Mouse (Mus musculus) liver, embryonic 12.5 days (tissue): Measurements from ENCODE around the gene Map2k1. TPM values are rescaled to one million over a fixed set of nuclear protein-coding genes. Genes with fewer than 3 reads are reported as not detected.
"Not testable (repeated sequence)": the region's sequence is repeated elsewhere in the genome, so short reads cannot be mapped to it uniquely, and the experiment has no call there.

Experiments
- ATAC-seq: fragments of 200-750 bp; cut with Nextera tagmentation; 2 replicates; pipeline ENCODE4 v1.8.0; 2017; ENCODE audit warnings: moderate number of reproducible peaks, mild to moderate bottlenecking, moderate library complexity
- H3K27ac ChIP-seq: fragments of 300-500 bp; sonication (generic); 2 replicates; pipeline ENCODE4 v1.5.1; 2016; ENCODE audit warnings: mild to moderate bottlenecking
- H3K27me3 ChIP-seq: fragments of 300-500 bp; sonication (generic); replicated peaks from 2 replicates; pipeline ENCODE4 v1.6.1; 2016; ENCODE audit warnings: mild to moderate bottlenecking, moderate library complexity
- H3K36me3 ChIP-seq: fragments of 300-500 bp; sonication (generic); 2 replicates; pipeline ENCODE4 v1.6.1; 2016; ENCODE audit warnings: mild to moderate bottlenecking, moderate library complexity
- H3K4me1 ChIP-seq: fragments of 300-500 bp; sonication (generic); 2 replicates; pipeline ENCODE4 v1.6.1; 2016
- H3K4me2 ChIP-seq: fragments of 300-500 bp; sonication (generic); 2 replicates; pipeline ENCODE4 v1.6.1; 2016; ENCODE audit warnings: mild to moderate bottlenecking, moderate library complexity
- H3K4me3 ChIP-seq: fragments of 300-500 bp; sonication (generic); 2 replicates; pipeline ENCODE4 v1.5.1; 2016; ENCODE audit warnings: mild to moderate bottlenecking, moderate library complexity
- H3K9ac ChIP-seq: fragments of 300-500 bp; sonication (generic); 2 replicates; pipeline ENCODE4 v1.6.1; 2016; ENCODE audit warnings: mild to moderate bottlenecking, moderate library complexity
- H3K9me3 ChIP-seq: fragments of 300-500 bp; sonication (generic); replicated peaks from 2 replicates; pipeline ENCODE4 v1.6.1; 2016; ENCODE audit warnings: mild to moderate bottlenecking, moderate library complexity
- WGBS: fragments of 180-500 bp; shearing (Covaris S2); methylation state at CpG from one replicate; pipeline ENCODE4 v1.1.7; 2016; ENCODE audit not compliant: insufficient replicate concordance; 5-methylcytosine and 5-hydroxymethylcytosine counted together
- polyA plus RNA-seq: library from polyadenylated mRNA; unstranded; fragments of >200 nt; fragmentation: Nextera tagmentation; extraction: Ambion mirVana; gene quantifications from 2 replicates; pipeline ENCODE4 v1.2.1, GENCODE M21; 2016

Gene Map2k1
- polyA plus RNA-seq, 1 experiment from 2014 or later: 43.8 TPM

GRCm38 (mm10) chr9:64198763-64199418 lies 54.5 kb downstream of the Map2k1 start:
- 84% methylated on average over 7 of the region's 7 CpGs for WGBS
- not testable (repeated sequence) for H3K4me2 ChIP-seq, H3K9me3 ChIP-seq, ATAC-seq, H3K27me3 ChIP-seq, H3K9ac ChIP-seq, H3K4me1 ChIP-seq, H3K27ac ChIP-seq, H3K4me3 ChIP-seq
- H3K36me3 ChIP-seq: peaks cover 40% of the 10 kb centered on the region

DNA sequence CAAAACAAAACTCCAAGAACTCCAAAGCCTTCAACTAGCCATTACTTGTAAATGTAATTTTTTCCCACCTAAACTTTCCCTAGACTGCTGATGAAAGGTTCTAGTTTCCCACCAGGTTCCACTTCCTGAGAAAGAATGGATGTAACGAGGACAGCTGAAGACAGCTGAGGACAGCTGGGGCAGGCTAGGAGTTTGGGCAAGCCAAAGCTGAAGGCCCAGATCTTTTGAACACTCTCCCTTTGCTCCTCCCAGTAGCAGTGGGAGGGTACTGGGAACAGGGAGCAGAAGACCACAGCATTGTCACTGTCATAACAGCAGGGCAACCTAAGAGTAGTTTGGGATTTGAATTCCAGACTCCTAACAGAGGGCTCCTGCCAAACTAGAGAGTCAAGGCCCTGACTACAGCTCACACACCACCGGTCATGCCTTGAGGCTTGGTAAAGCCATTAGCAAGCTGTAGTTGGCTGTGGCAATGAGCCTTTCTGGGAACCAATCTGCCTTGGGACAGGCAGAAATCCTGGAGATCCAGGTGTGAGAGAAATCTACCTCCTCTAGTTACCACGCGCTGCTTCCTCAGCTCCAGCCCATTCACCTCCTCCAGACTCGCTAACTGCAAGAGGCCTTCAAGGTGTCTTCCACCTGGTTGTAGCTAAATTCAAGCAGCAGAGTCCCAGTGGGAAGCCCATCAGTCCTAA lies 55.2 kb downstream of the Map2k1 start:
- no peaks in the 10 kb centered on the region for H3K9me3 ChIP-seq
- no peak for ATAC-seq
- H3K27ac ChIP-seq: no peak overlapping the region
- peaks cover 41% of the 10 kb centered on the region for H3K36me3 ChIP-seq
- WGBS: 91% methylated on average over 5 of the region's 5 CpGs
- H3K4me1 ChIP-seq: peaks cover 4% of the 10 kb centered on the region; the same call in 1 of the 2 replicates
- no peak overlapping the region for H3K4me3 ChIP-seq
- H3K27me3 ChIP-seq: no peaks in the 10 kb centered on the region
- H3K4me2 ChIP-seq: no peak overlapping the region
- no peak overlapping the region for H3K9ac ChIP-seq

GRCm38 (mm10) chr9:64197524-64197923 lies 55.9 kb downstream of the Map2k1 start:
- 77% methylated on average over 8 of the region's 8 CpGs for WGBS
- Histone ChIP-seq H3K27ac (no peak overlapping the region), H3K36me3 (peaks cover 41% of the 10 kb centered on the region), H3K4me1 (peaks cover 4% of the 10 kb centered on the region; the same call in 1 of the 2 replicates), H3K9me3 (no peaks in the 10 kb centered on the region), H3K4me3 (no peak overlapping the region), H3K27me3 (no peaks in the 10 kb centered on the region), H3K9ac (no peak overlapping the region), H3K4me2 (no peak overlapping the region)
- no peak for ATAC-seq

DNA sequence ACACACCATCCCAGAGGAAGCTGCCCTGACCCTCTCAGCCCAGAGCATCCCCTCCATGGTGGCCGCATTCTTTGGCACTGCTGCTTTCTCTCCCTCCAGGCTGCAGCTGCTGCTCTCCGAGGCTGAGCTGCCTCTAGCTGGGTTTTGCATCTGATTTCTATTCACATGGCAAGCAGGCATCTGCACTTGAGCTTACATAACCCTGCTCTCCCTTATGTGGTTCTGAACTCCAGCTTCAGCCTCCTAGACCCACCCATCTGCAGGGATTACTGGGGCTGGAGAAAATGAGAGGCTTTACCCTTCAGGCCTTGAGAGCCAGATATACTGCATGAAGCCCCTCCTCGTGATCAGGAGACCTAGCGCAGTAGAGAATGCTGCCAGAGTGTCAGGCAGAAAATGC lies 57.9 kb downstream of the Map2k1 start:
- Histone ChIP-seq H3K4me3 (no peak overlapping the region), H3K36me3 (peaks cover 40% of the 10 kb centered on the region), H3K4me1 (peaks cover 4% of the 10 kb centered on the region; the same call in 1 of the 2 replicates), H3K9me3 (no peaks in the 10 kb centered on the region), H3K9ac (no peak overlapping the region), H3K27me3 (no peaks in the 10 kb centered on the region), H3K4me2 (no peak overlapping the region), H3K27ac (no peak overlapping the region)
- WGBS: 66% methylated on average over 4 of the region's 4 CpGs
- ATAC-seq: no peak

- peaks cover 4% of the 10 kb centered on the region; the same call in 1 of the 2 replicates for H3K4me1 ChIP-seq
- no peak for ATAC-seq
- peaks cover 45% of the 10 kb centered on the region for H3K36me3 ChIP-seq
- H3K27me3 ChIP-seq: no peaks in the 10 kb centered on the region
- no peaks in the 10 kb centered on the region for H3K9me3 ChIP-seq
- no peak overlapping the region for H3K4me2 ChIP-seq
- H3K4me3 ChIP-seq: no peak overlapping the region
- no peak overlapping the region for H3K27ac ChIP-seq
- no peak overlapping the region for H3K9ac ChIP-seq
- WGBS: 92% methylated on average over 1 of the region's 1 CpGs
These were observed 59.6 kb downstream of the Map2k1 start for GRCm38 (mm10) chr9:64193879-64194278.

- WGBS: 77% methylated on average over 5 of the region's 5 CpGs
- Histone ChIP-seq H3K4me1 (peaks cover 7% of the 10 kb centered on the region), H3K4me3 (no peak overlapping the region), H3K4me2 (no peak overlapping the region), H3K27ac (no peak overlapping the region), H3K36me3 (peaks cover 72% of the 10 kb centered on the region), H3K27me3 (no peaks in the 10 kb centered on the region), H3K9me3 (no peaks in the 10 kb centered on the region), H3K9ac (no peak overlapping the region)
- ATAC-seq: no peak
These were observed 69.1 kb downstream of the Map2k1 start for GRCm38 (mm10) chr9:64184166-64184840.

DNA sequence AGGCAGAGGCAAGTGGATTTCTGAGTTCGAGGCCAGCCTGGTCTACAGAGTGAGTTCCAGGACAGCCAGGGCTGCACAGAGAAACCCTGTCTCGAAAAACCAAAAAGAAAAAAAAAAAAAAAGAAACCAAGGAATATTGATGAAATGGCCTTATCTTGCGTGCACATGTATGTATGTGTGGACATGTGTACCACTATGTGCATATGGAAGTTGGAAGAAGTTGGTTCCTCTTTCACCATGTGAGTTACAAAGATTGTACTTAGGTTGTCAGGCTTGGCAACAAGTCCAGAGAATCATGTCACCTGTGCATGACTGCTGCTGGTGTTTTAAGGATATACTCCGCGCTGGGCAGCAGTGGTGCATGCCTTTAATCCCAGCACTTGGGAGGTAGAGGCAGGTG lies 70.1 kb downstream of the Map2k1 start:
- H3K9me3 ChIP-seq, ATAC-seq, H3K4me2 ChIP-seq, H3K27me3 ChIP-seq, H3K4me3 ChIP-seq, H3K9ac ChIP-seq, H3K27ac ChIP-seq: not testable (repeated sequence)
- peaks cover 72% of the 10 kb centered on the region for H3K36me3 ChIP-seq
- WGBS: 84% methylated on average over 5 of the region's 5 CpGs
- peaks cover 12% of the 10 kb centered on the region for H3K4me1 ChIP-seq

GRCm38 (mm10) chr9:64178974-64179646 lies 74.3 kb downstream of the Map2k1 start, which contains the start of gene Snapc5:
Gene Snapc5 (plus strand): TSS chr9:64179274.
- WGBS: under 1% methylated on average over 35 of the region's 35 CpGs
- H3K36me3 ChIP-seq: peaks cover 80% of the 10 kb centered on the region
- ATAC-seq: peak; percentile 88

GRCm38 (mm10) chr9:64178610-64178973 lies 74.8 kb downstream of the Map2k1 start:
- Histone ChIP-seq H3K27me3 (no peaks in the 10 kb centered on the region), H3K4me2 (peak overlapping the region; percentile 77), H3K36me3 (peaks cover 82% of the 10 kb centered on the region), H3K4me1 (peaks cover 41% of the 10 kb centered on the region), H3K27ac (peak overlapping the region; percentile 82), H3K9me3 (no peaks in the 10 kb centered on the region), H3K9ac (peak overlapping the region; percentile 83; the same call in 1 of the 2 replicates), H3K4me3 (peak overlapping the region; percentile 84)
- 31% methylated on average over 3 of the region's 3 CpGs for WGBS
- ATAC-seq: peak; percentile 46

More at GRCm38 (mm10) chr9:64178974-64179646, 74.3 kb downstream of the Map2k1 start, which contains the start of gene Snapc5:
- Histone ChIP-seq H3K4me1 (peaks cover 41% of the 10 kb centered on the region), H3K4me2 (peak within 1 kb of the TSS; percentile 77), H3K9ac (peak within 1 kb of the TSS; percentile 83), H3K27ac (peak within 1 kb of the TSS; percentile 82), H3K9me3 (no peaks in the 10 kb centered on the region), H3K4me3 (peak within 1 kb of the TSS; percentile 84), H3K27me3 (no peaks in the 10 kb centered on the region)

DNA sequence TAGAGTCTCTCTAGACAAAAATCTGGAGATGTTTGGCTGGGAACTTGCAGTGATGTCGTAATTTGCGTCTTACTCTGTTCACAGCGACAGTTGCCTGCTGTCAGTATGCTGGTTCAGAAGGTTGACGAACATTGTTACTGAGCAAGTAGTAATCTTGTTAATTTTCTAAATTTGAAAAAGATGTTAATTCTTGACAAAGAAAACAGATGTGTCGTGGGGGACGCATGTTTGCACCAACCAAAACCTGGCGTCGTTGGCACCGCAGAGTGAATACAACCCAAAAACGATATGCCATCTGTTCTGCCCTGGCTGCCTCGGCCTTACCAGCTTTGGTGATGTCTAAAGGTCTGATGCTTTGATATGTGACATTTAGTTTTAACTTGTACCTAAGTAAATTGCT lies 78.1 kb downstream of the Map2k1 start:
- ATAC-seq: no peak
- Histone ChIP-seq H3K9me3 (no peaks in the 10 kb centered on the region), H3K9ac (peak overlapping the region; percentile 94), H3K27me3 (no peaks in the 10 kb centered on the region), H3K27ac (peak overlapping the region; percentile 87), H3K4me3 (peak overlapping the region; percentile 92), H3K4me1 (peaks cover 54% of the 10 kb centered on the region), H3K4me2 (peak overlapping the region; percentile 73), H3K36me3 (peaks cover 55% of the 10 kb centered on the region)
- WGBS: 76% methylated on average over 11 of the region's 11 CpGs

- ATAC-seq: no peak
- Histone ChIP-seq H3K9me3 (no peaks in the 10 kb centered on the region), H3K27me3 (no peaks in the 10 kb centered on the region), H3K27ac (peak overlapping the region; percentile 87), H3K4me1 (peaks cover 52% of the 10 kb centered on the region), H3K36me3 (peaks cover 53% of the 10 kb centered on the region), H3K4me3 (peak overlapping the region; percentile 92), H3K9ac (peak overlapping the region; percentile 94), H3K4me2 (peak overlapping the region; percentile 73)
- WGBS: 29% methylated on average over 8 of the region's 8 CpGs
These were observed 78.7 kb downstream of the Map2k1 start for GRCm38 (mm10) chr9:64174766-64175165.
